Mouse (Mus musculus) heart, embryonic 12.5 days (tissue): ENCODE data around the gene Orc2. TPM values are rescaled to one million over a fixed set of nuclear protein-coding genes. Genes with fewer than 3 reads are reported as not detected.

Experiments used
- ATAC-seq: fragments of 200-750 bp; cut with Nextera tagmentation; 2 replicates; pipeline ENCODE4 v1.8.0; 2017; ENCODE audit warnings: moderate TSS enrichment, moderate library complexity; ENCODE audit not compliant: insufficient number of reproducible peaks, low FRiP score
- H3K27ac ChIP-seq: fragments of 300-500 bp; sonication (generic); 2 replicates; pipeline ENCODE4 v1.5.1; 2016; ENCODE audit warnings: mild to moderate bottlenecking, moderate library complexity; ENCODE audit not compliant: poor library complexity, severe bottlenecking
- H3K27me3 ChIP-seq: fragments of 300-500 bp; sonication (generic); replicated peaks from 2 replicates; pipeline ENCODE4 v1.6.1; 2016; ENCODE audit warnings: mild to moderate bottlenecking, moderate library complexity
- H3K36me3 ChIP-seq: fragments of 300-500 bp; sonication (generic); 2 replicates; pipeline ENCODE4 v1.6.1; 2016; ENCODE audit warnings: mild to moderate bottlenecking, moderate library complexity
- H3K4me1 ChIP-seq: fragments of 300-500 bp; sonication (generic); replicated peaks from 2 replicates; pipeline ENCODE4 v1.6.1; 2016; ENCODE audit warnings: mild to moderate bottlenecking
- H3K4me2 ChIP-seq: fragments of 300-500 bp; sonication (generic); 2 replicates; pipeline ENCODE4 v1.6.1; 2016; ENCODE audit warnings: mild to moderate bottlenecking, moderate library complexity
- H3K4me3 ChIP-seq: fragments of 300-500 bp; sonication (generic); 2 replicates; pipeline ENCODE4 v1.5.1; 2016; ENCODE audit warnings: mild to moderate bottlenecking
- H3K9ac ChIP-seq: fragments of 300-500 bp; sonication (generic); 2 replicates; pipeline ENCODE4 v1.6.1; 2016; ENCODE audit warnings: mild to moderate bottlenecking, moderate library complexity
- H3K9me3 ChIP-seq: fragments of 300-500 bp; sonication (generic); replicated peaks from 2 replicates; pipeline ENCODE4 v1.6.1; 2016; ENCODE audit warnings: mild to moderate bottlenecking, moderate library complexity
- WGBS: fragments of 180-500 bp; shearing (Covaris S2); methylation state at CpG from one replicate; pipeline ENCODE4 v1.1.7; 2016; 5-methylcytosine and 5-hydroxymethylcytosine counted together
- polyA plus RNA-seq: library from polyadenylated mRNA; unstranded; fragments of >200 nt; fragmentation: Nextera tagmentation; extraction: Ambion mirVana; gene quantifications from 2 replicates; pipeline ENCODE4 v1.2.1, GENCODE M21; 2016

Gene Orc2
- polyA plus RNA-seq: 26.6 and 27.0 TPM in 2 replicates

- peak within 1 kb of the TSS; percentile 87 for H3K27ac ChIP-seq
- peaks cover 10% of the 10 kb centered on the region for H3K4me1 ChIP-seq
- WGBS: under 1% methylated on average over 64 of the region's 64 CpGs
- peak; percentile 98 for ATAC-seq
- peak within 1 kb of the TSS; percentile 90 for H3K4me2 ChIP-seq
- no peaks in the 10 kb centered on the region for H3K27me3 ChIP-seq
- peak within 1 kb of the TSS; percentile 89 for H3K9ac ChIP-seq
- H3K9me3 ChIP-seq: peaks cover 27% of the 10 kb centered on the region
- H3K4me3 ChIP-seq: peak within 1 kb of the TSS; percentile 83
- H3K36me3 ChIP-seq: peaks cover 33% of the 10 kb centered on the region
Observed at GRCm38 (mm10) chr1:58504577-58505254, at the start of gene Orc2. Gene Orc2, minus strand, starts transcription at chr1:58505109.

- 74% methylated on average over 1 of the region's 1 CpGs for WGBS
- Histone ChIP-seq H3K9ac (no peak overlapping the region), H3K4me2 (no peak overlapping the region), H3K9me3 (no peaks in the 10 kb centered on the region), H3K4me3 (no peak overlapping the region), H3K4me1 (no peaks in the 10 kb centered on the region), H3K36me3 (peaks cover 51% of the 10 kb centered on the region), H3K27me3 (no peaks in the 10 kb centered on the region), H3K27ac (no peak overlapping the region)
- ATAC-seq: no peak
Observed at GRCm38 (mm10) chr1:58541386-58541785, 36.5 kb upstream of the Orc2 start.

GRCm38 (mm10) chr1:58507249-58507648 is 2.3 kb upstream of the Orc2 start:
- H3K9ac ChIP-seq: no peak overlapping the region
- no peak overlapping the region for H3K27ac ChIP-seq
- H3K4me2 ChIP-seq: no peak overlapping the region
- H3K9me3 ChIP-seq: peaks cover 41% of the 10 kb centered on the region
- 93% methylated on average over 3 of the region's 3 CpGs for WGBS
- peaks cover 20% of the 10 kb centered on the region for H3K36me3 ChIP-seq
- no peak overlapping the region for H3K4me3 ChIP-seq
- no peaks in the 10 kb centered on the region for H3K27me3 ChIP-seq
- H3K4me1 ChIP-seq: peaks cover 10% of the 10 kb centered on the region
- no peak for ATAC-seq

GRCm38 (mm10) chr1:58503793-58504370 is 1.0 kb downstream of the Orc2 start:
- 27% methylated on average over 9 of the region's 9 CpGs for WGBS
- Histone ChIP-seq H3K4me1 (peaks cover 10% of the 10 kb centered on the region), H3K4me2 (peak overlapping the region; percentile 90), H3K9ac (peak overlapping the region; percentile 89), H3K27ac (peak overlapping the region; percentile 87; the same call in 1 of the 2 replicates), H3K36me3 (peaks cover 37% of the 10 kb centered on the region), H3K27me3 (no peaks in the 10 kb centered on the region), H3K4me3 (peak overlapping the region; percentile 83), H3K9me3 (peaks cover 20% of the 10 kb centered on the region)
- ATAC-seq: no peak

GRCm38 (mm10) chr1:58503134-58503533 is 1.8 kb downstream of the Orc2 start:
- Histone ChIP-seq H3K36me3 (peaks cover 36% of the 10 kb centered on the region), H3K9me3 (peaks cover 13% of the 10 kb centered on the region), H3K4me1 (peaks cover 10% of the 10 kb centered on the region), H3K27ac (no peak overlapping the region), H3K27me3 (no peaks in the 10 kb centered on the region), H3K4me2 (peak overlapping the region; percentile 25), H3K4me3 (0 out of 2 replicates have a peak overlapping the region, but pooled peaks have one; percentile 83), H3K9ac (no peak overlapping the region)
- no peak for ATAC-seq

- peaks cover 56% of the 10 kb centered on the region for H3K36me3 ChIP-seq
- H3K9ac ChIP-seq: no peak overlapping the region
- no peak for ATAC-seq
- H3K4me2 ChIP-seq: no peak overlapping the region
- H3K27ac ChIP-seq: no peak overlapping the region
- H3K4me3 ChIP-seq: no peak overlapping the region
- no peaks in the 10 kb centered on the region for H3K27me3 ChIP-seq
- WGBS: 90% methylated on average over 1 of the region's 1 CpGs
- peaks cover 7% of the 10 kb centered on the region for H3K4me1 ChIP-seq
- no peaks in the 10 kb centered on the region for H3K9me3 ChIP-seq
Observed at GRCm38 (mm10) chr1:58498758-58499157, 6.2 kb downstream of the Orc2 start.

GRCm38 (mm10) chr1:58497678-58498077 is 7.2 kb downstream of the Orc2 start:
- 88% methylated on average over 4 of the region's 4 CpGs for WGBS
- no peak for ATAC-seq
- H3K4me2 ChIP-seq: no peak overlapping the region
- H3K4me1 ChIP-seq: no peaks in the 10 kb centered on the region
- peaks cover 62% of the 10 kb centered on the region for H3K36me3 ChIP-seq
- no peak overlapping the region for H3K4me3 ChIP-seq
- H3K9ac ChIP-seq: no peak overlapping the region
- no peaks in the 10 kb centered on the region for H3K9me3 ChIP-seq
- no peaks in the 10 kb centered on the region for H3K27me3 ChIP-seq
- no peak overlapping the region for H3K27ac ChIP-seq

- WGBS: 93% methylated on average over 6 of the region's 6 CpGs
- peaks cover 79% of the 10 kb centered on the region for H3K36me3 ChIP-seq
- no peaks in the 10 kb centered on the region for H3K9me3 ChIP-seq
- no peak overlapping the region for H3K4me3 ChIP-seq
- no peak for ATAC-seq
- no peak overlapping the region for H3K4me2 ChIP-seq
- H3K27me3 ChIP-seq: no peaks in the 10 kb centered on the region
- H3K27ac ChIP-seq: no peak overlapping the region
- no peak overlapping the region for H3K9ac ChIP-seq
- no peaks in the 10 kb centered on the region for H3K4me1 ChIP-seq
Observed at GRCm38 (mm10) chr1:58495603-58496002, 9.3 kb downstream of the Orc2 start.

GRCm38 (mm10) chr1:58482647-58483046 is 22.3 kb downstream of the Orc2 start:
- 94% methylated on average over 4 of the region's 4 CpGs for WGBS
- Histone ChIP-seq H3K9ac (no peak overlapping the region), H3K4me2 (no peak overlapping the region), H3K27me3 (no peaks in the 10 kb centered on the region), H3K9me3 (no peaks in the 10 kb centered on the region), H3K4me3 (no peak overlapping the region), H3K36me3 (peaks cover 67% of the 10 kb centered on the region), H3K27ac (no peak overlapping the region), H3K4me1 (no peaks in the 10 kb centered on the region)
- no peak for ATAC-seq

GRCm38 (mm10) chr1:58475662-58476061 is 29.2 kb downstream of the Orc2 start:
- H3K36me3 ChIP-seq: peaks cover 75% of the 10 kb centered on the region
- no peak for ATAC-seq

GRCm38 (mm10) chr1:58465561-58465960 is 39.3 kb downstream of the Orc2 start:
- Histone ChIP-seq H3K4me3 (no peak overlapping the region), H3K9me3 (no peaks in the 10 kb centered on the region), H3K36me3 (peaks cover 89% of the 10 kb centered on the region), H3K27me3 (no peaks in the 10 kb centered on the region), H3K4me1 (no peaks in the 10 kb centered on the region), H3K4me2 (no peak overlapping the region), H3K9ac (no peak overlapping the region), H3K27ac (no peak overlapping the region)
- 94% methylated on average over 4 of the region's 4 CpGs for WGBS
- ATAC-seq: no peak

More at GRCm38 (mm10) chr1:58475662-58476061, 29.2 kb downstream of the Orc2 start:
- Histone ChIP-seq H3K27ac (no peak overlapping the region), H3K27me3 (no peaks in the 10 kb centered on the region), H3K4me3 (no peak overlapping the region), H3K9ac (no peak overlapping the region), H3K9me3 (no peaks in the 10 kb centered on the region), H3K4me2 (no peak overlapping the region), H3K4me1 (no peaks in the 10 kb centered on the region)
- 91% methylated on average over 8 of the region's 8 CpGs for WGBS
